Mouse (Mus musculus): ENCODE data around the gene Mlx. TPM values are rescaled to one million over a fixed set of nuclear protein-coding genes. Genes with fewer than 3 reads are reported as not detected.

Mlx gene
- polyA plus RNA-seq, 1 experiment from 2014 or later: 54.1 TPM

DNA sequence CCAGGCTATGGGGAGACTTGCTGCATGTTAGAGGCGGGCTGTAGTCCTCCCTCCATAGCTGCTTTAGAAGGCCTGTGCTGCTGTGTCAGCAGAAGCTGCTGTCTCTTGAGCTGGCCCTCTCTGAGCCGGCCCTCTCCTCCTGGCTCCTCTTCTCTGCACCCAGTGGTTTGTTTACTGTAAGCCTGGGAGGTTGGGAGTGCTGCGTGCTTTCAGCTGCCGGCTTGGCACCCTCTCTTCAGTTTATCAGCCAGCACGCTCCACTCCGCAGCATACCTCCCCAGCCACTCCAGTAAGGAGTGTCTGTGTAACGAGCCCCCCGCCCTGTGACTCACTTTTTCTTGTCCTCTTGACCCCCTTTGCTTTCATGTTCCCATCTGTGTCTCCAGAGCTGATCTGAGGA lies 30.2 kb upstream of the Mlx start:
- Histone ChIP-seq H3K36me3 (no peaks in the 10 kb centered on the region), H3K4me1 (peaks cover 65% of the 10 kb centered on the region), H3K4me2 (no peak overlapping the region), H3K4me3 (no peak overlapping the region), H3K27me3 (no peaks in the 10 kb centered on the region), H3K9ac (peak overlapping the region; percentile 36; the same call in 1 of the 2 replicates), H3K9me3 (no peaks in the 10 kb centered on the region), H3K27ac (peak overlapping the region; percentile 95)
- 7% methylated on average over 8 of the region's 8 CpGs for WGBS
- peak; percentile 88 for ATAC-seq (ENCODE audit: borderline replicate concordance, extremely low read depth, low FRiP score, low TSS enrichment)

DNA sequence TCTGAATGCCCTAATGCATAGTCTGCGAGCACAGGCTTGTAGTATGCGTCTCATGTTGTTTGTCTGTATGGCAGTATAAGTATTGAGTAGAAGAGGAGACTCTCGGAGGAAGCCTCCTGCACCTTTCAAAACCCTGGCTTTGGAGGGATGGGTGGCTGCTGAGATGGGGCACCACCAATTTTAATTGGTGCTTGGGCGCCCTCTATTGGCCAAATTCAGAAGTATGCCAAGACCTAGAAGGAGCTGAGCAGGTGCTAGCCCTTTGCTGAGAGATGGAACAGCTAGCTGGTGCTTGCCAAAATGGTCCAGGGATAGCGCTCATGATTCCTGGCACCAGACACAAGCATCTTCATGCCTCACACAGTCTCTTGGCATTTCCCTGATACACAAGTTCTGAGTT lies 29.2 kb upstream of the Mlx start:
- Histone ChIP-seq H3K4me1 (peaks cover 71% of the 10 kb centered on the region), H3K4me3 (no peak overlapping the region), H3K36me3 (no peaks in the 10 kb centered on the region), H3K27ac (peak overlapping the region; percentile 95), H3K9me3 (no peaks in the 10 kb centered on the region), H3K9ac (no peak overlapping the region), H3K4me2 (no peak overlapping the region), H3K27me3 (no peaks in the 10 kb centered on the region)
- 23% methylated on average over 5 of the region's 5 CpGs for WGBS
- ATAC-seq (ENCODE audit: borderline replicate concordance, extremely low read depth, low FRiP score, low TSS enrichment): no peak

DNA sequence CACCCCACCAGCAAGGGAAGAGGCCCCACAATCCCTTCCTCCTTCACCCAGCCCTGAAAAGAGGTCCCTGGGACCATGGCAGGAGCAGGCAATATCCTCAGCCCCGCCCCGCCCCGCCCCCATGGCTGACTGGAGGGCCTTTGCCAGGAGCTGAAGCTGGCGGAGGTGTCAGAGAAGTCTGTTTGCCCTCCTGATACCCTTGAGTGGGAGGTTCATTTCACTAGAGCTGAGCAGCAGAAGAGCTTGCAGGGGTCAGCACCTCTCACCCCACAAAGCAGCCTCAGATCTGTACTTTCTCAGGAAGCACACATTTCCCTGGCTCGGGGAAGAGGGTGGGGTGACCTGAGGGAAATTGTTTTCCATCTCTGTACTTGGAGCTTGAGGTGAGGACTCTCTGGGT lies 28.4 kb upstream of the Mlx start:
- Histone ChIP-seq H3K4me1 (peaks cover 78% of the 10 kb centered on the region), H3K27me3 (no peaks in the 10 kb centered on the region), H3K9ac (no peak overlapping the region), H3K27ac (peak overlapping the region; percentile 90), H3K4me2 (no peak overlapping the region), H3K4me3 (no peak overlapping the region), H3K36me3 (no peaks in the 10 kb centered on the region), H3K9me3 (no peaks in the 10 kb centered on the region)
- ATAC-seq (ENCODE audit: borderline replicate concordance, extremely low read depth, low FRiP score, low TSS enrichment): no peak
- 44% methylated on average over 5 of the region's 5 CpGs for WGBS

DNA sequence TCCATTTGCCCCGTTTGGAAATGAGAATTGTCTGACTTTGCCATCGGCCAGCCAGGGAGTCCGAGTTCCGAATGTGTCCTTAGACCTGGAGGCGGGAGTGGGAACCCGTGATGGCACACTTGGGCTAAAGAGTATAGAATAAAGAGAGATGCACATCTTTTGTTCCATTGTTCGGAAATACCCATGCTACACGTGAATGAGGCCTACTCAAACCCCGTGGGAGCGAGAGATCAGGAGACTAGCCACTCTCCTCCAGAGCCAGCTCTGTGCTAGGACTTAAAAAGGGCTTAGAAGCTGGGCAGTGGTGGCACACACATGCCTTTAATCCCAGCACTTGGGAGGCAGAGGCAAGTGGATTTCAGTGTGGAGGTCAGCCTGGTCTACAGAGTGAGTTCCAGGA lies 27.6 kb upstream of the Mlx start:
- no peak overlapping the region for H3K4me2 ChIP-seq
- H3K4me3 ChIP-seq: no peak overlapping the region
- H3K36me3 ChIP-seq: no peaks in the 10 kb centered on the region
- H3K27me3 ChIP-seq: no peaks in the 10 kb centered on the region
- H3K9me3 ChIP-seq: no peaks in the 10 kb centered on the region
- peaks cover 85% of the 10 kb centered on the region for H3K4me1 ChIP-seq
- H3K9ac ChIP-seq: no peak overlapping the region
- H3K27ac ChIP-seq: peak overlapping the region; percentile 90
- no peak for ATAC-seq (ENCODE audit: borderline replicate concordance, extremely low read depth, low FRiP score, low TSS enrichment)
- 84% methylated on average over 10 of the region's 10 CpGs for WGBS

DNA sequence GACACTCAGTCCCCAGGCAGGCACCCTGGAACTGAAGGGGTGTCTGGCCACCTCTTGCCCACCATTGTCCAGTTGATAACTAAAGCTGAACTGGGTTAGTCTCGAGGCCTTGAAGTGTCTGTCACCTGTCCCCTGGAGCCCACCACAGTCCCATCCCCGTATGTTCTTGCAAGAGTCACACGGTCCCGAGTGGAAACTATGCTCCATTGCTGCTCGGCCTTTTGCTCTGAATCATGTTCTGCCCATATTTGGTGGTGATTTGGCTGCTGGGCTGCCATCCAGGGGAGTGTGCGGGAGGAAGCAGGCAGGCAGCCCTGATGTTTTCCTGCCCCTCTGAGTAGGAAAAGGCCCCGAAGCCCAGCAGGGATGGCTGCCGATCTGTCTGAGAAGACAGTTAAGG lies 27.0 kb upstream of the Mlx start:
- no peak overlapping the region for H3K4me2 ChIP-seq
- no peaks in the 10 kb centered on the region for H3K36me3 ChIP-seq
- no peaks in the 10 kb centered on the region for H3K9me3 ChIP-seq
- no peak overlapping the region for H3K4me3 ChIP-seq
- H3K27me3 ChIP-seq: no peaks in the 10 kb centered on the region
- no peak for ATAC-seq (ENCODE audit: borderline replicate concordance, extremely low read depth, low FRiP score, low TSS enrichment)
- H3K9ac ChIP-seq: 0 out of 2 replicates have a peak overlapping the region, but pooled peaks have one; percentile 13
- WGBS: 42% methylated on average over 8 of the region's 8 CpGs
- H3K4me1 ChIP-seq: peaks cover 89% of the 10 kb centered on the region
- peak overlapping the region; percentile 90 for H3K27ac ChIP-seq

DNA sequence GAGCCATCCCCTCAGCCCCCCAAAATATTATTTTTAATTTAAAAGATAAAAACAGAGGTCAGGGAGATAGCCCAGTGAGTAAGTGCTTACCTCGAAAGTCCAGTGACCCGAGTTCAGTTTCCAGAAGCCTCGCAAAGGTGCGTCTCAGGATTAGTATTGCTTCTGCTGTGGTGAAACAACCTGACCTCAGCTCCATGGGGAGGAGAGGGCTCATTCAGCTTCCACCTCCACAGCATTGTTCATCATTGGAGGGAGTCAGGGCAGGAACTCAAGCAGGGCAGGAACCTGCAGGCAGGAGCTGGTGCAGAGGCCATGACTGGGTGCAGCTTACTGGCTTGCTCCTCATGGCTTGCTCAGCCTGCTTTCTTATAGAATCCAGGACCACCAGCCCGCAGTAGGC lies 26.0 kb upstream of the Mlx start:
- H3K9ac ChIP-seq: no peak overlapping the region
- no peak overlapping the region for H3K4me2 ChIP-seq
- no peak overlapping the region for H3K4me3 ChIP-seq
- no peaks in the 10 kb centered on the region for H3K27me3 ChIP-seq
- peak overlapping the region; percentile 90; the same call in 1 of the 2 replicates for H3K27ac ChIP-seq
- H3K4me1 ChIP-seq: peaks cover 84% of the 10 kb centered on the region
- H3K36me3 ChIP-seq: no peaks in the 10 kb centered on the region
- 85% methylated on average over 5 of the region's 5 CpGs for WGBS
- no peak for ATAC-seq (ENCODE audit: borderline replicate concordance, extremely low read depth, low FRiP score, low TSS enrichment)
- no peaks in the 10 kb centered on the region for H3K9me3 ChIP-seq

DNA sequence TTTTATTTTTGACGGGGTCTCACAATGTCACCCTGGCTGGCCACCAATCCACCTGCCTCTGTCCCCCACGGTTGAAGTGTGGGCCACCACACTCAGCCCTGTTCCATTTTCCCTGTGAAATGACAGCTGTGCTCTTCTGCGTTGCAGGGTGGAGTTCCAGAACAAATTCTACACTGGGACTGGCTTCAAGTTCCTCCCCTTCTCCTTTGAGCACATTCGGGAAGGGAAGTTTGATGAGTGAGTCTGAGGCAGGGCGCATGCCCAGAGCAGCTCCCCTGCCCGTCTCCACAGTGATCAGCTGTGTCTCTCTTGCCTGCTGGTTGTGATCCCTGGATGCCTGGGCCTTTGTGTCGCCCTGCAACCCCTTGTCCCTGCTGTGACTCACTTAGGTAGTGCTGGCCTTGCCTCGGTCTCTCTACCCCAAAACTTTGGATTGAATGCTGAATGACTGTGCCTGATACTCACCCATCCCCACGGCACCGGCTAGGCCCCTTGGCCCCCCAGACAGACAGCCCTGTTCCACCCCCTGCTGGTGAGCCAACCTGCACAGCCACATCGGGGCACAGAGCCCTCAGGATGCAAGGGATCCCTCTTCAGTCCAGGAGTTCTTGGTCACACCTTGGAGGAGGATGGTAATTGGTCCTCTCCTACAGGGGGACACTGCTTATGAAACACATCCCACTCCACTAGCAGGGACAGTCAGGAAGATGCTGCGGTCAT lies 24.8 kb upstream of the Mlx start:
- no peaks in the 10 kb centered on the region for H3K36me3 ChIP-seq
- H3K4me3 ChIP-seq: no peak overlapping the region
- H3K4me2 ChIP-seq: no peak overlapping the region
- peak overlapping the region; percentile 99 for H3K27ac ChIP-seq
- ATAC-seq (ENCODE audit: borderline replicate concordance, extremely low read depth, low FRiP score, low TSS enrichment): no peak
- no peaks in the 10 kb centered on the region for H3K9me3 ChIP-seq
- peak overlapping the region; percentile 28; the same call in 1 of the 2 replicates for H3K9ac ChIP-seq
- WGBS: 62% methylated on average over 12 of the region's 12 CpGs
- peaks cover 82% of the 10 kb centered on the region for H3K4me1 ChIP-seq
- no peaks in the 10 kb centered on the region for H3K27me3 ChIP-seq

DNA sequence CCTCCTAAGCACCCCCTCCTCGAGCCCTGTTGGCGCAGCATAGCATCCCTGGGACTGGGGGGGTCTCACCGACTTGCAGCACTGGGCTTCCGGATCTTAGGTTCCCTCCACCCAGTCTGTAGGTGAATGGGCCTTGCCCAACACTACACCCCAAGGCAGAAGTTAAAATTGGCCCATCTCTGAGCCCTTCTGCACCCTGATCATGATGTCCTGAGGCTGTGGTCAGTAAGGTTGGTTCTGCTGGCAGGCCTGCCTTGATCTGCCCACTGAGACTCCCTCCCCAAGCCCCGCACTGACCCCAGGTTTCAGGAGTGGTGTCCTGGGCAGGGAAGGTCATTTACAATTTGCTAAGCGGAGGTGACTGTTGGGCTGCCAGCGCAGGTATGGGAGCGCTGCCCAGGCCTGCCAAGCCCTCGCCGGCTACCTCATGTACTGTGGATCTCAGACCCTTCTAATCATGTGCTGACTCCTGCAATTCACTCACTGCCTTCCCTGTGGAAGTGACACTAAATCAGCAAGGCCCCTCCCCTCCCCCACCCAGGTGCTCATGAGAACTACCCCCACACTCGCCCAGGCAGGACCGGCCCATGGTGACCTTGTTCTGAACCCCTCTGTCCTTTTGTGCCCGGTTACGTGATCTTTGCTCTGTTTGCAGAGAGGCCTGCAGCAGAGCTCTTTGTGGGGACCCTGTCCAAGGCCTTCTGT lies 24.0 kb upstream of the Mlx start:
- H3K4me1 ChIP-seq: peaks cover 76% of the 10 kb centered on the region
- WGBS: 55% methylated on average over 14 of the region's 14 CpGs
- no peaks in the 10 kb centered on the region for H3K9me3 ChIP-seq
- peak; percentile 3 for ATAC-seq (ENCODE audit: borderline replicate concordance, extremely low read depth, low FRiP score, low TSS enrichment)
- H3K27me3 ChIP-seq: 0 out of 2 replicates have a peak, but pooled peaks cover under 1% of the 10 kb centered on the region
- peak overlapping the region; percentile 19 for H3K4me2 ChIP-seq
- no peaks in the 10 kb centered on the region for H3K36me3 ChIP-seq
- peak overlapping the region; percentile 28; the same call in 1 of the 2 replicates for H3K9ac ChIP-seq
- peak overlapping the region; percentile 99 for H3K27ac ChIP-seq
- no peak overlapping the region for H3K4me3 ChIP-seq

DNA sequence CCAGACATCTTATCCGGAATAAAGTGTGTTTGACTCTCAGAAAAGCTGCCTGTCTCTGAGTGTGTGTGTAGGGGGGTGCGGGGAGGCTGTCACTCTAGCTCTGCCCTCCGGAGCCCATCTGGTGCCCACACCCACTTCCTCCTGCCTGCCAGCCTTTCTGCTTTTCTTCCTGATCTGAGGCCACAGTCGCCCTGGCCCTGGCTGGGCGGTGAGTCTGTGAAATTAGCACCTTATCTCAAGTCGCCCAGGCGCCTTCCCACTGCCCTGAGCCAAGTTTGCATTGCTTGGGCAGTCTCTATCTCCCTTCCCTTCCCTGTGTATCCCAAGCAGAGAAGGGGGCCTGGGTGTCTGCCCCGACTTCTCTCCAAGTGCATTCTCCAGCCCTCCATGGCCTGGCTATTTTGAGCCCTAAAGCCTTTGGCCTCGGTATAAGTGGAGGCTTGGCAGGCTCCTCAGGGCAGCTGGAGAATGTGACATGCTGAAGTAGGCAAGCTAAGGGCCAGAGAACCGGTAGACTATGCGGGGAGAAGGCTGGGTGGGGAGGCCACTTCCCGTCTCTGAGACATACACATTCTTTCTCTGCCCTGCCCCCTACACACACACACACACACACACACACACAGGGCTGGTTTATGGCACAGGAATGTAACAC lies 23.3 kb upstream of the Mlx start:
- no peaks in the 10 kb centered on the region for H3K36me3 ChIP-seq
- peaks cover 69% of the 10 kb centered on the region for H3K4me1 ChIP-seq
- peak overlapping the region; percentile 19; the same call in 1 of the 2 replicates for H3K4me2 ChIP-seq
- peak; percentile 73 for ATAC-seq (ENCODE audit: borderline replicate concordance, extremely low read depth, low FRiP score, low TSS enrichment)
- peak overlapping the region; percentile 99 for H3K27ac ChIP-seq
- H3K9me3 ChIP-seq: no peaks in the 10 kb centered on the region
- H3K27me3 ChIP-seq: 0 out of 2 replicates have a peak, but pooled peaks cover 6% of the 10 kb centered on the region
- WGBS: 12% methylated on average over 12 of the region's 12 CpGs
- H3K9ac ChIP-seq: peak overlapping the region; percentile 28; the same call in 1 of the 2 replicates
- H3K4me3 ChIP-seq: no peak overlapping the region

DNA sequence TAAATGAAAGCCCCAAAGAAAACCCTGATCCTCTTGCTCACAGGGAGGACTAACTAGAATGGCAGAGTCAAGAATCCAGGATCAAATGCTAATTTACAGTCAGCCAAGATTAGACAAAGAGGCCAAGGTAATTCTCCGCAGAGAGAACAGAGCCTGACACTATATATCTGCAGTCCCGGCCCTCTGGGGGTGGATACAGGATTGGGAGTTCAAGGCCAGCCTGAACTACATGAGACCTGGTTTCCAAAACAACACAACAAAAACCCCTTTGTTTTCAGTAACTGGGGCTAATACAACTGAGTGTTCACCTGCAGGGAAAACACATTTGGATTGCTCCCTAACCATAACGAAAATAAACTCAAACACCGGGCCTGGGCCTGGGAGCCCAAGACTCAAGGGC lies 22.6 kb upstream of the Mlx start:
- 66% methylated on average over 4 of the region's 4 CpGs for WGBS

DNA sequence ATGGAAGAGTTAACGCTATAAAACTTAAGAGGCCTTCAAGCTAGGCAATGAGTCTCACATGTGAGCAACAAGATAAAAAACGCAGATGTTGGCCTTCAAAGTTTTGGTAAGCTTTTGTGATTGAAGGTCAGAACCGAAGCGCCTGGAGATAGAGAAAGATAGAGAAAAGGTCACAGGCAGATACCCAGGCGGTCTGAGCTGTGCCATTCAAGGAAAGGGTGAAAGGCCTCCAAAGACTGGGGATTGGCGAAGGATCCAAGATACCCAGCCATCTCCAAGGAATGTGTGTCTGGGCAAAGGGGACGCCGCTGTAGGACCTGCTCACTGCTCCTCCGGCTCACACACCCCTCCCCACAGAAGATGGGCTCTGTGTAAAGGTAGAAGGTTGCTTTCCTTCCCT lies 22.1 kb upstream of the Mlx start:
- H3K27me3 ChIP-seq: peaks cover 6% of the 10 kb centered on the region; the same call in 1 of the 2 replicates
- no peak overlapping the region for H3K4me2 ChIP-seq
- no peaks in the 10 kb centered on the region for H3K36me3 ChIP-seq
- ATAC-seq (ENCODE audit: borderline replicate concordance, extremely low read depth, low FRiP score, low TSS enrichment): no peak
- 90% methylated on average over 9 of the region's 9 CpGs for WGBS
- H3K9ac ChIP-seq: no peak overlapping the region
- H3K9me3 ChIP-seq: no peaks in the 10 kb centered on the region
- H3K4me3 ChIP-seq: no peak overlapping the region
- H3K27ac ChIP-seq: peak overlapping the region; percentile 99
- H3K4me1 ChIP-seq: peaks cover 62% of the 10 kb centered on the region

More for the DNA sequence above, 22.6 kb upstream of the Mlx start:
- no peak for ATAC-seq (ENCODE audit: borderline replicate concordance, extremely low read depth, low FRiP score, low TSS enrichment)
- no peaks in the 10 kb centered on the region for H3K9me3 ChIP-seq
- no peak overlapping the region for H3K4me3 ChIP-seq
- H3K27me3 ChIP-seq: peaks cover 6% of the 10 kb centered on the region; the same call in 1 of the 2 replicates
- H3K27ac ChIP-seq: peak overlapping the region; percentile 99
- H3K36me3 ChIP-seq: no peaks in the 10 kb centered on the region
- peaks cover 67% of the 10 kb centered on the region for H3K4me1 ChIP-seq
- H3K9ac ChIP-seq: no peak overlapping the region
- no peak overlapping the region for H3K4me2 ChIP-seq
